In the genomic region with DNA sequence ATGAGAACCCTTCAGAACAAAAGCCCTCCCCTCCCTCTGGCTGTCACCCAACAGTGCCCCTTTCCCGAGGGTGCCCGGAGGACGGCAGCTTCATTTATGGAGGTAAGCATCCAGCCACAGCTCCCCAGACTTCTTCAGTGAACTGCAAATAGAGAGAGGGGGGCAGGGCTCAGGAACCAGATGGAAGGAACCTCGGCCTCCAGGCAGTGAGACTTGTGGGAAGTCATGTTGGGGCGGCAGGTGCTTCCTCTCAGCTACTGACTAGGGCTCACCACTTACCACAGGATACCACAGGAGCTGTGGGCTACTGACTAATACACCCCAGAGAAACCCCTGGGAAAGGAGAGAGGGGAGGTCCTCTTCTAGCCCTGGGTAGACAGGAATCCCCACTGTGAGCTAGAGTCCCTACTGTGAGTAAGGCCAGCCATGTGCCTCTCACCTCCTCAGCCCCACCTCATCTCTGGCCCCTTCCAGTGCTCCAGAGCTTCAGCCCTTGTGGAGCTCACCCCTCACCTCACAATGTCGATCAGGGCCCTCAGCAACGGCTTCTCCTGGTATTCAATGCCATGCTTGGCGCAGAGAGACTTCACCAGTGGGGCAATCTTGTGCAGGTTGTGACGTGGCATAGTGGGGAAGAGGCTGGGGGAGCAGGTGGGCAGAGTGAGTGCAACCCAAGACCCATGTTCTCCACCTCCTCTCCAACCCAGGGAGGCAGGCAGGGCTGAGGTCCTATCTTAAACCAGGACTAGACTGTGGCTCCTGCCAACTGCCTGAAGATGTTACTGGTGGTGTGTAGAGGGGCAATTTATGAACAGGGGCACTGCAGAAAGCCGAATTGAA, we compare ENCODE assay signal across 11 mouse cellular contexts. TPM values are rescaled to one million over a fixed set of nuclear protein-coding genes. Genes with fewer than 3 reads are reported as not detected.
A peak's percentile ranks its signal among the peaks of the same experiment; 100 is the strongest.
DNase-seq lines count a peak whose midpoint lies in the region; ATAC-seq and TF ChIP-seq lines count a peak whose summit lies in the region.
"Had no signal": no experiment of that assay in that cellular context is flagged by ENCODE, and none has a peak within 500 bp of the region (broad histone marks: within the 10 kb centered on the region; RNA-seq: fewer than 3 reads in every experiment).

No protein-coding gene starts in this region.

- ATAC-seq in hindbrain, postnatal 0 days = no peak
- no peak for ATAC-seq in hindbrain, embryonic 11.5 days (ENCODE audit: low FRiP score)
- ATAC-seq in megakaryocyte progenitor cell, adult 5-6 weeks (replicated peaks; ENCODE audit: poor library complexity) = peak; percentile 69
- ATAC-seq in midbrain, embryonic 15.5 days (replicated peaks) = no peak

- DNase-seq in hindbrain, postnatal 0 days (ENCODE audit: low spot score) = no peak
- DNase-seq in hindbrain, embryonic 11.5 days (ENCODE audit: low spot score) = no peak
- DNase-seq in spleen, postnatal 10 days (ENCODE audit: low spot score in 2 of 2) = peak; percentile 31 to 57
- DNase-seq in spleen, adult 12 weeks (ENCODE audit: low spot score) = no peak
- DNase-seq in testis, postnatal 10 days (ENCODE audit: low spot score) = no peak
- DNase-seq in ovary, postnatal 36 days (ENCODE audit: low spot score) = no peak
- DNase-seq: gastrocnemius, postnatal 10 days had no signal

- H3K9ac ChIP-seq in hindbrain, postnatal 0 days (replicated peaks; ENCODE audit: low read length) = no peak overlapping the region
- H3K9ac ChIP-seq in hindbrain, embryonic 11.5 days (ENCODE audit: low read depth, low read length) = no peak overlapping the region
- H3K9ac ChIP-seq in midbrain, embryonic 15.5 days = no peak overlapping the region

- H3K4me2 ChIP-seq in hindbrain, postnatal 0 days (ENCODE audit: low read depth, low read length) = no peak overlapping the region
- H3K4me2 ChIP-seq in hindbrain, embryonic 11.5 days (replicated peaks; ENCODE audit: low read depth, low read length) = no peak overlapping the region
- no peak overlapping the region for H3K4me2 ChIP-seq in midbrain, embryonic 15.5 days

- H3K4me3 ChIP-seq in hindbrain, postnatal 0 days (ENCODE audit: low read length) = no peak overlapping the region
- H3K4me3 ChIP-seq in hindbrain, embryonic 11.5 days (ENCODE audit: low read depth, low read length) = no peak overlapping the region
- no peak overlapping the region for H3K4me3 ChIP-seq in midbrain, embryonic 15.5 days
- H3K4me3 ChIP-seq: hindbrain, embryonic 10.5 days; midbrain, embryonic 10.5 days had no signal

- TF ChIP-seq CTCF in hindbrain, postnatal 0 days (IDR thresholded peaks at IDR 0.05; ENCODE audit: low read depth) = no peak

- no peaks in the 10 kb centered on the region for H3K27me3 ChIP-seq in hindbrain, postnatal 0 days (ENCODE audit: insufficient read depth, low read length)
- no peaks in the 10 kb centered on the region for H3K27me3 ChIP-seq in hindbrain, embryonic 11.5 days (ENCODE audit: control insufficient read depth, insufficient read depth, low read length)
- H3K27me3 ChIP-seq in midbrain, embryonic 15.5 days (replicated peaks) = no peaks in the 10 kb centered on the region

- H3K4me1 ChIP-seq in hindbrain, postnatal 0 days (ENCODE audit: insufficient read depth, low read length) = no peaks in the 10 kb centered on the region
- no peaks in the 10 kb centered on the region for H3K4me1 ChIP-seq in hindbrain, embryonic 11.5 days (replicated peaks; ENCODE audit: control insufficient read depth, insufficient read depth, low read length)
- H3K4me1 ChIP-seq in midbrain, embryonic 15.5 days = peaks cover 4% of the 10 kb centered on the region; the same call in 1 of the 2 replicates

- H3K36me3 ChIP-seq in hindbrain, postnatal 0 days (ENCODE audit: insufficient read depth, low read length) = peaks cover 56% of the 10 kb centered on the region
- peaks cover 41% of the 10 kb centered on the region for H3K36me3 ChIP-seq in hindbrain, embryonic 11.5 days (ENCODE audit: control insufficient read depth, insufficient read depth, low read length)
- peaks cover 30% of the 10 kb centered on the region for H3K36me3 ChIP-seq in midbrain, embryonic 15.5 days (replicated peaks)

- peak overlapping the region; percentile 36; the same call in 1 of the 2 replicates for H3K27ac ChIP-seq in hindbrain, postnatal 0 days
- H3K27ac ChIP-seq in hindbrain, embryonic 11.5 days (ENCODE audit: low read depth, low read length) = no peak overlapping the region
- H3K27ac ChIP-seq in midbrain, embryonic 15.5 days = no peak overlapping the region
- H3K27ac ChIP-seq: hindbrain, embryonic 10.5 days; midbrain, embryonic 10.5 days had no signal

- no peaks in the 10 kb centered on the region for H3K9me3 ChIP-seq in hindbrain, postnatal 0 days (ENCODE audit: low read length)
- no peaks in the 10 kb centered on the region for H3K9me3 ChIP-seq in hindbrain, embryonic 11.5 days (ENCODE audit: control insufficient read depth, low read length)
- H3K9me3 ChIP-seq in midbrain, embryonic 15.5 days = no peaks in the 10 kb centered on the region
- H3K9me3 ChIP-seq: hindbrain, embryonic 10.5 days; midbrain, embryonic 10.5 days had no signal

- WGBS in hindbrain, postnatal 0 days = 63% methylated on average over 10 of the region's 10 CpGs
- WGBS in hindbrain, embryonic 11.5 days = 87% methylated on average over 10 of the region's 10 CpGs
- 80% methylated on average over 10 of the region's 10 CpGs for WGBS in midbrain, embryonic 15.5 days

RNA-seq across cellular contexts. Expression of a gene that starts 23.0 kb away (rescaled TPM):
- 52.5 and 59.0 TPM in 2 replicates for total RNA-seq in hindbrain, postnatal 0 days (2014; rRNA removed)
- polyA plus RNA-seq in hindbrain, postnatal 0 days (2015; fragmentation: Nextera tagmentation; extraction: Ambion mirVana) = 35.1 and 37.4 TPM in 2 replicates
- polyA plus RNA-seq in hindbrain, embryonic 11.5 days (2014; fragmentation: Nextera tagmentation; extraction: Ambion mirVana) = 5.7 and 5.8 TPM in 2 replicates
- total RNA-seq in megakaryocyte progenitor cell, adult 5-6 weeks (2015) = 1.4 and 2.1 TPM in 2 replicates
- total RNA-seq in megakaryocyte progenitor cell, adult 5-6 weeks (2017) = 2.1 and 2.8 TPM in 2 replicates
- 25.8 and 27.1 TPM in 2 replicates for polyA plus RNA-seq in midbrain, embryonic 15.5 days (2015; fragmentation: Nextera tagmentation; extraction: Ambion mirVana)

RNA-seq across cellular contexts. Expression of a gene that starts 37.2 kb away (rescaled TPM):
- 318 and 330 TPM in 2 replicates for total RNA-seq in hindbrain, postnatal 0 days (2014; rRNA removed)
- 260 and 272 TPM in 2 replicates for polyA plus RNA-seq in hindbrain, postnatal 0 days (2015; fragmentation: Nextera tagmentation; extraction: Ambion mirVana)
- 62.9 and 63.9 TPM in 2 replicates for polyA plus RNA-seq in hindbrain, embryonic 11.5 days (2014; fragmentation: Nextera tagmentation; extraction: Ambion mirVana)
- 7.7 and 10.4 TPM in 2 replicates for total RNA-seq in megakaryocyte progenitor cell, adult 5-6 weeks (2015)
- 6.3 and 13.7 TPM in 2 replicates for total RNA-seq in megakaryocyte progenitor cell, adult 5-6 weeks (2017)
- 215 and 222 TPM in 2 replicates for polyA plus RNA-seq in midbrain, embryonic 15.5 days (2015; fragmentation: Nextera tagmentation; extraction: Ambion mirVana)

Comparison
In these comparisons a context has a peak if more than half of its experiments do, and no peak if none do; other contexts are left out.
1. DNase-seq: peak in spleen, postnatal 10 days (2 of 2); none in hindbrain, postnatal 0 days (single experiment), hindbrain, embryonic 11.5 days (single experiment), spleen, adult 12 weeks (single experiment), testis, postnatal 10 days (single experiment) and ovary, postnatal 36 days (single experiment).